8 mouse cellular contexts compared by ENCODE assay signal in genomic region chr2:102659521-102659830, GRCm38 (mm10). TPM values are rescaled to one million over a fixed set of nuclear protein-coding genes. Genes with fewer than 3 reads are reported as not detected.
A peak's percentile ranks its signal among the peaks of the same experiment; 100 is the strongest.
DNase-seq lines count a peak whose midpoint lies in the region; ATAC-seq and TF ChIP-seq lines count a peak whose summit lies in the region.
"Had no signal": no experiment of that assay in that cellular context is flagged by ENCODE, and none has a peak within 500 bp of the region (broad histone marks: within the 10 kb centered on the region; RNA-seq: fewer than 3 reads in every experiment).

No protein-coding gene starts in this region.

- 1% methylated on average over 10 of the region's 10 CpGs for WGBS in forebrain, embryonic 13.5 days
- 6% methylated on average over 10 of the region's 10 CpGs for WGBS in liver, embryonic 14.5 days (ENCODE audit: insufficient replicate concordance)

- DNase-seq in left cerebral cortex, adult 18-20 months (ENCODE audit: low spot score in 2 of 2): peak; percentile 44 to 55
- no peak for DNase-seq in left cerebral cortex, postnatal 14 days (ENCODE audit: low spot score in 2 of 2)
- peak; percentile 68 to 71 for DNase-seq in cerebellum, postnatal 10 days
- no peak for DNase-seq in liver, embryonic 14.5 days (ENCODE audit: low read depth in 3 of 3, low spot score in 3 of 3)
- DNase-seq in spleen, postnatal 10 days (ENCODE audit: low spot score in 2 of 2): no peak
- DNase-seq in MN1 (ENCODE audit: low spot score): no peak

- H3K27me3 ChIP-seq in forebrain, embryonic 13.5 days: 0 out of 2 replicates have a peak, but pooled peaks cover 2% of the 10 kb centered on the region
- peaks cover 37% of the 10 kb centered on the region for H3K27me3 ChIP-seq in liver, embryonic 14.5 days (ENCODE audit: control insufficient read depth, insufficient read depth, low read length)

- ATAC-seq in forebrain, embryonic 13.5 days: peak; percentile 39; the same call in 1 of the 2 replicates
- ATAC-seq in liver, embryonic 14.5 days (ENCODE audit: insufficient read depth): no peak

- peak overlapping the region; percentile 97 for H3K4me2 ChIP-seq in forebrain, embryonic 13.5 days
- H3K4me2 ChIP-seq in liver, embryonic 14.5 days (ENCODE audit: low read depth): peak overlapping the region; percentile 59

- intact Hi-C loops in left cerebral cortex, postnatal 14 days (cut with DNase I): loop anchor here (5.0 kb wide), 2 partner anchors 37 to 62 kb away; no protein-coding TSS in a partner anchor

- peaks cover 74% of the 10 kb centered on the region for H3K4me1 ChIP-seq in forebrain, embryonic 13.5 days
- no peaks in the 10 kb centered on the region for H3K4me1 ChIP-seq in liver, embryonic 14.5 days (replicated peaks; ENCODE audit: control insufficient read depth in 2 of 2, insufficient read depth in 2 of 2, low read length in 1 of 2)

- H3K36me3 ChIP-seq in forebrain, embryonic 13.5 days (ENCODE audit: poor library complexity, severe bottlenecking): no peaks in the 10 kb centered on the region
- no peaks in the 10 kb centered on the region for H3K36me3 ChIP-seq in liver, embryonic 14.5 days (replicated peaks; ENCODE audit: control insufficient read depth, insufficient read depth, low read depth)

- H3K9ac ChIP-seq in forebrain, embryonic 13.5 days: peak overlapping the region; percentile 85
- no peak overlapping the region for H3K9ac ChIP-seq in liver, embryonic 14.5 days (replicated peaks)

- TF ChIP-seq CTCF in liver, embryonic 14.5 days (IDR thresholded peaks at IDR 0.05; ENCODE audit: low read depth): no peak

- peak overlapping the region; percentile 89; the same call in 1 of the 2 replicates for H3K27ac ChIP-seq in forebrain, embryonic 13.5 days
- no peak overlapping the region for H3K27ac ChIP-seq in liver, embryonic 14.5 days

- H3K4me3 ChIP-seq in forebrain, embryonic 13.5 days: peak overlapping the region; percentile 64
- H3K4me3 ChIP-seq in liver, embryonic 14.5 days (ENCODE audit: insufficient read depth in 1 of 2, low read depth in 2 of 2, low read length in 2 of 2): peak overlapping the region in 1 of 2 experiments; percentile 34; a peak in 2 of 4 replicates
- H3K4me3 ChIP-seq: myocyte had no signal

- no peaks in the 10 kb centered on the region for H3K9me3 ChIP-seq in forebrain, embryonic 13.5 days (replicated peaks)
- H3K9me3 ChIP-seq in liver, embryonic 14.5 days (ENCODE audit: control insufficient read depth, low read length): no peaks in the 10 kb centered on the region

- TF ChIP-seq EP300 in liver, embryonic 14.5 days (IDR thresholded peaks at IDR 0.05; ENCODE audit: low read depth): no peak

RNA-seq across cellular contexts. Expression of gene Slc1a2, which starts 1.0 kb away (rescaled TPM):
- 1,000 to 10,000 TPM; 1,523 to 1,534 TPM for total RNA-seq in left cerebral cortex, adult 18-20 months (2021)
- total RNA-seq in left cerebral cortex, postnatal 14 days (2021): 1,000 to 10,000 TPM; 2,125 to 2,199 TPM
- polyA plus RNA-seq in forebrain, embryonic 13.5 days (2015; fragmentation: Nextera tagmentation; extraction: Ambion mirVana): 10.8 and 13.7 TPM in 2 replicates
- polyA plus RNA-seq in liver, embryonic 14.5 days (2012; rRNA removed): 0.29 and 0.44 TPM in 2 replicates
- polyA plus RNA-seq in liver, embryonic 14.5 days (2014; fragmentation: Nextera tagmentation; extraction: Ambion mirVana): 0.45 and 1.0 TPM in 2 replicates

Comparison
In these comparisons a context has a peak if more than half of its experiments do, and no peak if none do; other contexts are left out.
1. DNase-seq: peak in left cerebral cortex, adult 18-20 months (2 of 2) and cerebellum, postnatal 10 days (2 of 2); none in left cerebral cortex, postnatal 14 days (0 of 2), liver, embryonic 14.5 days (0 of 3), spleen, postnatal 10 days (0 of 2) and MN1 (single experiment).